Mouse (Mus musculus) limb, embryonic 15.5 days (tissue): Measurements from ENCODE around the gene Lce3e. TPM values are rescaled to one million over a fixed set of nuclear protein-coding genes. Genes with fewer than 3 reads are reported as not detected.

ENCODE experiments used
- ATAC-seq: fragments of 200-750 bp; cut with Nextera tagmentation; 2 replicates; pipeline ENCODE4 v1.8.0; 2017; ENCODE audit warnings: low read depth, moderate TSS enrichment; ENCODE audit not compliant: insufficient number of reproducible peaks, low FRiP score, low TSS enrichment
- H3K27ac ChIP-seq: fragments of 300-500 bp; sonication (generic); 2 replicates; pipeline ENCODE4 v1.5.1; 2015; ENCODE audit warnings: moderate library complexity, mild to moderate bottlenecking, inconsistent platforms
- H3K27me3 ChIP-seq: fragments of 300-500 bp; sonication (generic); 2 replicates; pipeline ENCODE4 v1.6.1; 2015; ENCODE audit warnings: inconsistent platforms
- H3K36me3 ChIP-seq: fragments of 300-500 bp; sonication (generic); 2 replicates; pipeline ENCODE4 v1.6.1; 2015; ENCODE audit warnings: inconsistent platforms
- H3K4me1 ChIP-seq: fragments of 300-500 bp; sonication (generic); 2 replicates; pipeline ENCODE4 v1.6.1; 2015; ENCODE audit warnings: inconsistent platforms
- H3K4me2 ChIP-seq: fragments of 300-500 bp; sonication (generic); 2 replicates; pipeline ENCODE4 v1.6.1; 2015; ENCODE audit warnings: mild to moderate bottlenecking, inconsistent platforms
- H3K4me3 ChIP-seq: fragments of 300-500 bp; sonication (generic); 2 replicates; pipeline ENCODE4 v1.5.1; 2015; ENCODE audit warnings: mild to moderate bottlenecking, inconsistent platforms
- H3K9ac ChIP-seq: fragments of 300-500 bp; sonication (generic); 2 replicates; pipeline ENCODE4 v1.6.1; 2015; ENCODE audit warnings: inconsistent platforms
- H3K9me3 ChIP-seq: fragments of 300-500 bp; sonication (generic); 2 replicates; pipeline ENCODE4 v1.6.1; 2016; ENCODE audit warnings: inconsistent platforms
- WGBS: fragments of 180-500 bp; shearing (Covaris S2); methylation state at CpG from one replicate; pipeline ENCODE4 v1.1.7; 2015; 5-methylcytosine and 5-hydroxymethylcytosine counted together
- polyA plus RNA-seq: library from polyadenylated mRNA; unstranded; fragments of >200 nt; fragmentation: Nextera tagmentation; extraction: Ambion mirVana; gene quantifications from 2 replicates; pipeline ENCODE4 v1.2.1, GENCODE M21; 2015

Lce3e gene
- 0.66 TPM in 1 of 2 replicates, not detected in the other for polyA plus RNA-seq

DNA sequence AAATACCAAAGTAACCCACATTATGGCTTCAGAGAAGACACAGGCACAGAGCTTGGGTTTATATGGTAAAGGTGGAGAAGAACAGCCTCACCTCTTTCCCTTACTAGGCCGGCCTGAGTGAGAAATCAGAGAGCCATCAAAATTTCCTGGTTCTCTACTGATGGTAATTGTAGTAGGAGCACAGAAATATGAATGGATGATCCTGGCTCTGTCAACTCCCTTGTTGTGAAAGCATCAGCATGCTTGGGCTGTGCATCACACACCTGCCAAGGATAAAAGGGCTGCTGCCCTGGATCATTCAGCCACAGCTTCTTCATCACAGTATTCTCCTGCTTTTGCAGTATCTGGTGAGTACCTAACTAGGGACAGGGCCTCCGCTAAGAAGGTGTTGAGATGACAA, at the start of gene Lce3e:
TSS of gene Lce3e (plus strand) at position 301 of the 400 bp plus-strand sequence.
- H3K36me3 ChIP-seq = no peaks in the 10 kb centered on the region
- H3K4me1 ChIP-seq = no peaks in the 10 kb centered on the region
- 91% methylated on average over 2 of the region's 2 CpGs for WGBS
- H3K9ac ChIP-seq = no peak within 1 kb of the TSS
- no peak for ATAC-seq
- no peak within 1 kb of the TSS for H3K4me3 ChIP-seq
- no peaks in the 10 kb centered on the region for H3K9me3 ChIP-seq
- no peaks in the 10 kb centered on the region for H3K27me3 ChIP-seq
- no peak within 1 kb of the TSS for H3K27ac ChIP-seq
- no peak within 1 kb of the TSS for H3K4me2 ChIP-seq

GRCm38 (mm10) chr3:92920364-92920763, 46.5 kb upstream of the Lce3e start:
- H3K27me3 ChIP-seq = no peaks in the 10 kb centered on the region
- H3K4me1 ChIP-seq = no peaks in the 10 kb centered on the region
- H3K4me3 ChIP-seq = no peak overlapping the region
- no peak overlapping the region for H3K27ac ChIP-seq
- ATAC-seq = no peak
- no peak overlapping the region for H3K4me2 ChIP-seq
- H3K9ac ChIP-seq = no peak overlapping the region
- no peaks in the 10 kb centered on the region for H3K36me3 ChIP-seq
- no peaks in the 10 kb centered on the region for H3K9me3 ChIP-seq
- 57% methylated on average over 4 of the region's 4 CpGs for WGBS

- Histone ChIP-seq H3K4me3 (no peak within 1 kb of the TSS), H3K4me2 (no peak within 1 kb of the TSS), H3K9me3 (no peaks in the 10 kb centered on the region), H3K4me1 (no peaks in the 10 kb centered on the region), H3K27me3 (no peaks in the 10 kb centered on the region), H3K36me3 (no peaks in the 10 kb centered on the region), H3K9ac (no peak within 1 kb of the TSS), H3K27ac (no peak within 1 kb of the TSS)
- ATAC-seq = no peak
- WGBS = 67% methylated on average over 2 of the region's 2 CpGs
Observed at GRCm38 (mm10) chr3:92926130-92926529, 40.7 kb upstream of the Lce3e start, which contains the start of gene Lce3a. Gene Lce3a (minus strand): TSS chr3:92926230.

DNA sequence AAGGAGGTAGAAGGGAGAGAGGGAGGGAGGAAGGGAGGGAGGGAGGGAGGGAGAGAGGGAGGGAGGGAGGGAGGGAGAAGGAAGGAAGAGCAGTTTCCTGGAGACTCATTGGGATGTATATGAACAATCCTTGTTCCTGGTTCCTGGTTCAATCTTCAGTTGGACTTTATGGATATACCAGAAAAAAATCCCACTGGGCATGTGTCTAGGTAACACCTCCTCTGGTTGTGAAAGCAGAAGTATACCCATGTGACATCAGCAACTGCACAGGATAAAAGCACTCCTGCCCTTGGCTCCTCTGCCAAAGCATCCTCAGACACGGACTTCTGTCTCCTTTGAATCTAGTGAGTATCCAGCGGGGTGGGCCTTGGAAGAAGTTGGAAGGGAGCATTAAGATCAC, 34.2 kb upstream of the Lce3e start, which contains the start of gene Lce3b:
TSS of gene Lce3b (plus strand) at position 301 of the 400 bp plus-strand sequence.
- H3K4me3 ChIP-seq = no peak within 1 kb of the TSS
- 61% methylated on average over 2 of the region's 2 CpGs for WGBS
- no peak within 1 kb of the TSS for H3K27ac ChIP-seq
- H3K9ac ChIP-seq = no peak within 1 kb of the TSS
- H3K36me3 ChIP-seq = no peaks in the 10 kb centered on the region
- ATAC-seq = no peak
- H3K4me1 ChIP-seq = no peaks in the 10 kb centered on the region
- no peak within 1 kb of the TSS for H3K4me2 ChIP-seq
- H3K27me3 ChIP-seq = no peaks in the 10 kb centered on the region
- no peaks in the 10 kb centered on the region for H3K9me3 ChIP-seq

DNA sequence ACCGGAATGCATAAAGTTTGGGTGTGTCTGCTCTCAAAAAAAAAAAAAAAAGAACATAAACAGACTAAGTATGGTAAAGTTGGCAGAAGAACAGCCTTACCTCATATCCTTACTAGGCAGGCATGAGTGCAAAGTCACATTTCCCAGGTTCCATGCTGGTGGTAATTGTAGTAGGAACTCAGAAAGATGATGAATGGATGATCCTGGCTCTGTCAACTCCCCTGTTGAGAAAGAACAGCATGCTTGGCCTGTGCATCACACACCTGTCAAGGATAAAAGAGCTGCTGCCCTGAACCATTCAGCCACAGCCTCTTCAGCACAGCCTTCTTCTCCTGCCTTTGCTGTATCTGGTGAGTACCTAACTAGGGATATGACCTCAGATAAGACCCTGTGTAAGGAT, 22.7 kb upstream of the Lce3e start, which contains the start of gene Lce3c:
TSS of gene Lce3c (plus strand) at position 301 of the 400 bp plus-strand sequence.
- Histone ChIP-seq H3K9me3 (no peaks in the 10 kb centered on the region), H3K4me3 (no peak within 1 kb of the TSS), H3K9ac (no peak within 1 kb of the TSS), H3K27me3 (no peaks in the 10 kb centered on the region), H3K4me2 (no peak within 1 kb of the TSS), H3K27ac (no peak within 1 kb of the TSS), H3K4me1 (no peaks in the 10 kb centered on the region), H3K36me3 (no peaks in the 10 kb centered on the region)
- no peak for ATAC-seq
- WGBS = 59% methylated on average over 1 of the region's 1 CpGs

DNA sequence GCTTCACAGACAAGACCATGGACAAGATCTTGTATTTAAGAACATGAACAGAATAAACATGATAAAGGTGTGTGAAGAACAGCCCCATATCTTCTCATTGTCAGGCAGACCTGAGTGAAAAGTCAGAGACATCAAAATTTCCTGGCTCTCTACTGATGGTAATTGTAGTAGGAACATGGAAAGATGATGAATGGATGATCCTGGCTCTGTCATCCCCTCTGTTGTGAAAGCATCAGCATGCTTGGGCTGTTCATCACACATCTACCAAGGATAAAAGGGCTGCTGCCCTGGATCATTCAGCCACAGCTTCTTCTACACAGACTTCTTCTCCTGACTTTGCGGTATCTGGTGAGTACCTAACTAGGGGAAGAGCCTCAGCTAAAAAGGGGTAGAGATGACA, 9.8 kb upstream of the Lce3e start, which contains the start of gene Lce3d:
TSS of gene Lce3d (plus strand) at position 301 of the 400 bp plus-strand sequence.
- no peak for ATAC-seq
- Histone ChIP-seq H3K4me1 (no peaks in the 10 kb centered on the region), H3K4me3 (no peak within 1 kb of the TSS), H3K9me3 (no peaks in the 10 kb centered on the region), H3K9ac (no peak within 1 kb of the TSS), H3K27ac (no peak within 1 kb of the TSS), H3K27me3 (no peaks in the 10 kb centered on the region), H3K4me2 (no peak within 1 kb of the TSS), H3K36me3 (no peaks in the 10 kb centered on the region)
- WGBS = 90% methylated on average over 1 of the region's 1 CpGs

DNA sequence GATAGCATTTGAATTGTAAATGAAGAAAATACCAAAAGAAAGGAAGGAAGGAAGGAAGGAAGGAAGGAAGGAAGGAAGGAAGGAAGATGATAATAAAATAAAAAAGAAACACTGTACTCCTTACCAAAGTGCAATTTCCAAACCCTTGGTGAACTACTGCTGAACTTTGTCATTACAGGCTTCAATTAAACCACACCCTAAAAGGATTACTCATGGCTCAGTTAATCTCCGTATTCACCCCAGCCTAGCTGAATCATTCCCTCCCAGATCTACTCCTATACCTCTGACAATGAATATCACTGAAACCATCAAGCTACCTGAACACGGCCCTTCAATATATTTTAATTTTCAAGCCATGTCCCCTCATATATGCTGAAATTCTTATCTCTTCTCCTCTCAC, 11.6 kb downstream of the Lce3e start:
- no peaks in the 10 kb centered on the region for H3K27me3 ChIP-seq
- no peak overlapping the region for H3K4me3 ChIP-seq
- H3K27ac ChIP-seq = no peak overlapping the region
- H3K36me3 ChIP-seq = no peaks in the 10 kb centered on the region
- 74% methylated on average over 2 of the region's 2 CpGs for WGBS
- no peak overlapping the region for H3K9ac ChIP-seq
- H3K4me2 ChIP-seq = no peak overlapping the region
- ATAC-seq = no peak
- H3K4me1 ChIP-seq = no peaks in the 10 kb centered on the region
- H3K9me3 ChIP-seq = no peaks in the 10 kb centered on the region

DNA sequence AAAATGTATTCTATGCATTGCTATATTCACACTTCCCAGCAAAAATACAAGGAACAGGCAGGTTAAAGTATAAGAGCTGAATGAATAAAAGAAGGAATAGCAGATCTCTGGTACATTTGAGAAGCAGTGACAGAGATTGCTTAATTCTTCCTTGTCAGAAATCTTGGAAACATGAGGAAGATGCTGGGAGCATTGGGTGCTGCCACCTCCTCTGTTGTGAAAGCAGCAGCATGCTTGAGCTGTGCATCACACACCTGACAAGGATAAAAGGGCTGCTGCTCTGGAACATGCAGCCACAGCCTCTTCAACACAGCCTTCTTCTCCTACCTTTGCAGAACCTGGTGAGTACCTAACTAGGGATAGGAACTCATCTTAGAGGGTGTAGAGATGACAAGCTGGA, 25.1 kb downstream of the Lce3e start, which contains the start of gene Lce3f:
TSS of gene Lce3f (plus strand) at position 301 of the 400 bp plus-strand sequence.
- no peak for ATAC-seq
- Histone ChIP-seq H3K9ac (no peak within 1 kb of the TSS), H3K4me2 (no peak within 1 kb of the TSS)

GRCm38 (mm10) chr3:92998691-92999090, 31.8 kb downstream of the Lce3e start:
- ATAC-seq = 0 out of 2 replicates have a peak, but pooled peaks have one; percentile 55

More for the DNA sequence above, 25.1 kb downstream of the Lce3e start, which contains the start of gene Lce3f:
- H3K27ac ChIP-seq = no peak within 1 kb of the TSS
- H3K36me3 ChIP-seq = no peaks in the 10 kb centered on the region
- no peaks in the 10 kb centered on the region for H3K4me1 ChIP-seq
- H3K4me3 ChIP-seq = no peak within 1 kb of the TSS
- H3K9me3 ChIP-seq = no peaks in the 10 kb centered on the region
- no peaks in the 10 kb centered on the region for H3K27me3 ChIP-seq

DNA sequence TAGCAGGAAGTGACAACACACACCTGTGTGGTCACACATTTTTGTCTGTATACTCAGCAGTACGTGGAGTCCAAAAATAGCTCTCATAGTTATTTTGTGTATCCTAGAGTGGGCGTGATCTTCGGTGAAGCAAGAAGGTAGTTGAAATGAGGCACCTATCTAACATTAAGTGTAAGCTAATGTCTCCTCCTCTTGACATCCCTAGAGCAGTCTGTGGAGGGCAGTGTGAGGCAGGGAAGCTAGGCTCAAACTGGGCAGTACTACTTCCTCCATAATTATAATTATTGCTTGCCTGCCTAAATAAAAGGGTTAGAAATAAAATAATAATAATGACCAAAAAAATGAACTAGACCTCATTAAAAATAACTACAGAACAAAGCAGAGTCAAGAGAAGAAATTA, 33.8 kb downstream of the Lce3e start:
- Histone ChIP-seq H3K9ac (no peak overlapping the region), H3K36me3 (no peaks in the 10 kb centered on the region), H3K9me3 (no peaks in the 10 kb centered on the region), H3K4me3 (no peak overlapping the region), H3K4me2 (no peak overlapping the region), H3K27me3 (no peaks in the 10 kb centered on the region), H3K27ac (no peak overlapping the region), H3K4me1 (no peaks in the 10 kb centered on the region)
- no peak for ATAC-seq
- WGBS = 74% methylated on average over 3 of the region's 3 CpGs

More at GRCm38 (mm10) chr3:92998691-92999090, 31.8 kb downstream of the Lce3e start:
- no peaks in the 10 kb centered on the region for H3K36me3 ChIP-seq
- WGBS = 7% methylated on average over 7 of the region's 7 CpGs
- H3K27me3 ChIP-seq = no peaks in the 10 kb centered on the region
- no peak overlapping the region for H3K27ac ChIP-seq
- H3K9ac ChIP-seq = no peak overlapping the region
- H3K4me3 ChIP-seq = no peak overlapping the region
- no peaks in the 10 kb centered on the region for H3K9me3 ChIP-seq
- H3K4me2 ChIP-seq = no peak overlapping the region
- H3K4me1 ChIP-seq = no peaks in the 10 kb centered on the region

GRCm38 (mm10) chr3:93002843-93003242, 36.0 kb downstream of the Lce3e start:
- ATAC-seq = no peak
- H3K4me1 ChIP-seq = no peaks in the 10 kb centered on the region
- H3K27me3 ChIP-seq = no peaks in the 10 kb centered on the region
- WGBS = 73% methylated on average over 4 of the region's 4 CpGs
- H3K9ac ChIP-seq = no peak overlapping the region
- H3K9me3 ChIP-seq = no peaks in the 10 kb centered on the region
- H3K27ac ChIP-seq = no peak overlapping the region
- H3K4me2 ChIP-seq = no peak overlapping the region
- no peaks in the 10 kb centered on the region for H3K36me3 ChIP-seq
- H3K4me3 ChIP-seq = no peak overlapping the region

GRCm38 (mm10) chr3:93014378-93014801, 47.5 kb downstream of the Lce3e start:
- Histone ChIP-seq H3K4me1 (no peaks in the 10 kb centered on the region), H3K27me3 (no peaks in the 10 kb centered on the region), H3K9me3 (no peaks in the 10 kb centered on the region), H3K27ac (no peak overlapping the region), H3K36me3 (no peaks in the 10 kb centered on the region), H3K4me2 (peak overlapping the region; percentile 83), H3K4me3 (peak overlapping the region; percentile 46), H3K9ac (peak overlapping the region; percentile 35)
- ATAC-seq = 0 out of 2 replicates have a peak, but pooled peaks have one; percentile 40
- under 1% methylated on average over 24 of the region's 24 CpGs for WGBS
